Mouse (Mus musculus) limb, embryonic 12.5 days (tissue): Measurements from ENCODE around the gene Gm20388. TPM values are rescaled to one million over a fixed set of nuclear protein-coding genes. Genes with fewer than 3 reads are reported as not detected.
A peak's percentile ranks its signal among the peaks of the same experiment; 100 is the strongest.
"Not testable (repeated sequence)": the region's sequence is repeated elsewhere in the genome, so short reads cannot be mapped to it uniquely, and the experiment has no call there.

Experiments
- ATAC-seq: fragments of 200-750 bp; cut with Nextera tagmentation; 2 replicates; pipeline ENCODE4 v1.8.0; 2017; ENCODE audit warnings: low read depth, moderate TSS enrichment; ENCODE audit not compliant: insufficient number of reproducible peaks, insufficient read depth, low FRiP score, low TSS enrichment
- H3K27ac ChIP-seq: fragments of 300-500 bp; sonication (generic); 2 replicates; pipeline ENCODE4 v1.5.1; 2016; ENCODE audit warnings: mild to moderate bottlenecking, moderate library complexity
- H3K27me3 ChIP-seq: fragments of 300-500 bp; sonication (generic); 2 replicates; pipeline ENCODE4 v1.6.1; 2016; ENCODE audit warnings: mild to moderate bottlenecking, moderate library complexity
- H3K36me3 ChIP-seq: fragments of 300-500 bp; sonication (generic); 2 replicates; pipeline ENCODE4 v1.6.1; 2016; ENCODE audit warnings: mild to moderate bottlenecking, moderate library complexity
- H3K4me1 ChIP-seq: fragments of 300-500 bp; sonication (generic); replicated peaks from 2 replicates; pipeline ENCODE4 v1.6.1; 2016
- H3K4me2 ChIP-seq: fragments of 300-500 bp; sonication (generic); 2 replicates; pipeline ENCODE4 v1.6.1; 2016; ENCODE audit warnings: mild to moderate bottlenecking, moderate library complexity
- H3K4me3 ChIP-seq: fragments of 300-500 bp; sonication (generic); replicated peaks from 2 replicates; pipeline ENCODE4 v1.5.1; 2016; ENCODE audit warnings: mild to moderate bottlenecking
- H3K9ac ChIP-seq: fragments of 300-500 bp; sonication (generic); replicated peaks from 2 replicates; pipeline ENCODE4 v1.6.1; 2016; ENCODE audit warnings: mild to moderate bottlenecking, moderate library complexity
- H3K9me3 ChIP-seq: fragments of 300-500 bp; sonication (generic); 2 replicates; pipeline ENCODE4 v1.6.1; 2016; ENCODE audit warnings: mild to moderate bottlenecking, moderate library complexity
- WGBS: fragments of 180-500 bp; shearing (Covaris S2); methylation state at CpG from one replicate; pipeline ENCODE4 v1.1.7; 2016; 5-methylcytosine and 5-hydroxymethylcytosine counted together
- polyA plus RNA-seq: library from polyadenylated mRNA; unstranded; fragments of >200 nt; fragmentation: Nextera tagmentation; extraction: Ambion mirVana; gene quantifications from 2 replicates; pipeline ENCODE4 v1.2.1, GENCODE M21; 2016

Gene Gm20388
- polyA plus RNA-seq, 1 experiment from 2014 or later = not detected

DNA sequence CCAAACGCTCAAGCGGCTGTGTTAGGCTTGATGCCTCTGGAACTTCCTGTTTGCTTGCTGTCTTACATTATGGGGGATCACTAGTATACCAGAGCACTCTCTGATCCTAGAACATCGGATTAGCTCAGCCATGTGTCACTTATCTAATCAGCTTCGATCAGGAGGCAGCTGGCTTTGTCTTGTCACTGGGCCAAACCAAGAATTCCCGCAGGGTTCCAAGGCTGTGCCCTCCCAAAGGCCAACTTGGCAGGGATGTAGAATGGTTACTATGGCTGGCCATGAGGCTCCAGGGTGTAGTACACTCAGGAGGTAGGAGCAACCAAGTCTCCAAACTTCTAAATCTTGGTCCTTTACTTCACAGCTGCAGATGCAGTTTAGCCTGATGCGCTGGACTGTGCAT lies 2656.1 kb downstream of the Gm20388 start:
- no peaks in the 10 kb centered on the region for H3K27me3 ChIP-seq
- H3K9ac ChIP-seq = peak overlapping the region; percentile 93
- H3K27ac ChIP-seq = peak overlapping the region; percentile 95
- no peak for ATAC-seq
- no peaks in the 10 kb centered on the region for H3K9me3 ChIP-seq
- 60% methylated on average over 6 of the region's 6 CpGs for WGBS
- peaks cover 29% of the 10 kb centered on the region for H3K4me1 ChIP-seq
- peak overlapping the region; percentile 92 for H3K4me3 ChIP-seq
- H3K4me2 ChIP-seq = peak overlapping the region; percentile 84
- peaks cover 28% of the 10 kb centered on the region for H3K36me3 ChIP-seq

- Histone ChIP-seq H3K36me3 (peaks cover 36% of the 10 kb centered on the region), H3K27ac (peak within 1 kb of the TSS; percentile 95), H3K9ac (peak within 1 kb of the TSS; percentile 93), H3K27me3 (no peaks in the 10 kb centered on the region), H3K9me3 (no peaks in the 10 kb centered on the region), H3K4me3 (peak within 1 kb of the TSS; percentile 92), H3K4me1 (peaks cover 32% of the 10 kb centered on the region), H3K4me2 (peak within 1 kb of the TSS; percentile 84)
- under 1% methylated on average over 62 of the region's 62 CpGs for WGBS
- peak; percentile 94 for ATAC-seq
Observed at GRCm38 (mm10) chr8:122567361-122568108, 2656.9 kb downstream of the Gm20388 start, which contains the start of gene Cdt1. Gene Cdt1 (plus strand): TSS chr8:122568015.

DNA sequence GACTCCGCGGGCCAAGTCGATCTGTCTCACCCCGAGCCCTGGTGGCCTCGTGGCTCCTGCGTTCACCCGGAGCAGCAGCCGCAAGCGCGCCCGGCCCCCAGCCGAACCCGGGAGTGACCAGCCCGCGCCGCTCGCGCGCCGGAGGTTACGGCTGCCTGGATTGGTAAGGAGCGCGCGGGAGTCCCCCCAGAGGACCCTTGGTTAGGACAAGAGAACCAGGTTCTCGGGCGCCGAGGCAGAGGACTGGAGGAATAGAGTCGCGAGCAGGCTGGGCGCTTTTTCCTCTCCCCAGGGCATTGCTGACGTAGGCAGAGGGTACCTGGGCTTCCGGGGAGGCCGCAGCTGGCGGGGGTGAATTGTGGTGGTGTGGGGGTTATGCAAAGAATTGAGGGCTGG lies 2657.5 kb downstream of the Gm20388 start:
- Histone ChIP-seq H3K27me3 (no peaks in the 10 kb centered on the region), H3K4me2 (peak overlapping the region; percentile 84), H3K36me3 (peaks cover 42% of the 10 kb centered on the region), H3K4me3 (peak overlapping the region; percentile 92), H3K9ac (peak overlapping the region; percentile 93), H3K4me1 (peaks cover 32% of the 10 kb centered on the region), H3K9me3 (no peaks in the 10 kb centered on the region), H3K27ac (peak overlapping the region; percentile 95)
- ATAC-seq = peak; percentile 46
- WGBS = under 1% methylated on average over 34 of the region's 34 CpGs

GRCm38 (mm10) chr8:122568881-122569309 lies 2658.3 kb downstream of the Gm20388 start:
- Histone ChIP-seq H3K27ac (peak overlapping the region; percentile 53), H3K9me3 (no peaks in the 10 kb centered on the region), H3K4me1 (peaks cover 32% of the 10 kb centered on the region), H3K4me3 (peak overlapping the region; percentile 92), H3K4me2 (peak overlapping the region; percentile 84), H3K36me3 (peaks cover 49% of the 10 kb centered on the region), H3K27me3 (no peaks in the 10 kb centered on the region), H3K9ac (peak overlapping the region; percentile 93)
- WGBS = 9% methylated on average over 10 of the region's 10 CpGs
- no peak for ATAC-seq

DNA sequence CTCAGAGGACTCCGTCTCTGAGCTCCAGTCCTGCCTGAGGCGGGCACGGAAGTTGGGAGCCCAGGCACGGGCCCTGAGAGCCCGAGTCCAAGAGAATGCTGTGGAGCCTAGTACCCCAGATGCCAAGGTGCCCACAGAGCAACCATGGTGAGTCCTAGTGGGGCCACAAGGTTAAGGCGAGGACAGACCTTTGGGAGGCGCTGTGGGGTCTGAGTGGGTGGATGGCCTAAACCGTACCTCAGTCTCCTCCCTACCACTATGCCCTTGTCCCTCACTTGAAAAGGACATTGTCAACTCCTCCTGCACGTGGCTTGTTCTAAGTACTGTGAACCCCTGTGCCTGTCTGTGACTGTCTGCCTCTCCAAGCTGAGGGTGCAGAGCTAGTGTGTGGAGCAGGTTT lies 2658.7 kb downstream of the Gm20388 start:
- H3K27me3 ChIP-seq = no peaks in the 10 kb centered on the region
- 83% methylated on average over 9 of the region's 9 CpGs for WGBS
- peaks cover 33% of the 10 kb centered on the region for H3K4me1 ChIP-seq
- H3K27ac ChIP-seq = peak overlapping the region; percentile 53
- H3K4me3 ChIP-seq = peak overlapping the region; percentile 92
- peak overlapping the region; percentile 84 for H3K4me2 ChIP-seq
- no peak for ATAC-seq
- peak overlapping the region; percentile 93 for H3K9ac ChIP-seq
- H3K9me3 ChIP-seq = no peaks in the 10 kb centered on the region
- H3K36me3 ChIP-seq = peaks cover 53% of the 10 kb centered on the region

- 0 out of 2 replicates have a peak overlapping the region, but pooled peaks have one; percentile 4 for H3K4me3 ChIP-seq
- no peak overlapping the region for H3K27ac ChIP-seq
- ATAC-seq = no peak
- H3K4me2 ChIP-seq = peak overlapping the region; percentile 84
- peaks cover 36% of the 10 kb centered on the region for H3K4me1 ChIP-seq
- no peaks in the 10 kb centered on the region for H3K9me3 ChIP-seq
- H3K27me3 ChIP-seq = no peaks in the 10 kb centered on the region
- WGBS = 97% methylated on average over 16 of the region's 16 CpGs
- H3K9ac ChIP-seq = no peak overlapping the region
- peaks cover 60% of the 10 kb centered on the region for H3K36me3 ChIP-seq
Observed at GRCm38 (mm10) chr8:122569996-122570395, 2659.4 kb downstream of the Gm20388 start.

GRCm38 (mm10) chr8:122571153-122571552 lies 2660.5 kb downstream of the Gm20388 start:
- H3K36me3 ChIP-seq = peaks cover 63% of the 10 kb centered on the region

GRCm38 (mm10) chr8:122571750-122572267 lies 2661.2 kb downstream of the Gm20388 start:
- no peak for ATAC-seq
- peaks cover 63% of the 10 kb centered on the region for H3K36me3 ChIP-seq
- no peaks in the 10 kb centered on the region for H3K9me3 ChIP-seq
- no peak overlapping the region for H3K27ac ChIP-seq
- no peaks in the 10 kb centered on the region for H3K27me3 ChIP-seq
- no peak overlapping the region for H3K4me2 ChIP-seq
- no peak overlapping the region for H3K4me3 ChIP-seq
- 94% methylated on average over 17 of the region's 17 CpGs for WGBS
- 0 out of 2 replicates have a peak overlapping the region, but pooled peaks have one; percentile 18 for H3K9ac ChIP-seq
- H3K4me1 ChIP-seq = peaks cover 43% of the 10 kb centered on the region

More at GRCm38 (mm10) chr8:122571153-122571552, 2660.5 kb downstream of the Gm20388 start:
- Histone ChIP-seq H3K4me1 (peaks cover 47% of the 10 kb centered on the region), H3K27me3 (no peaks in the 10 kb centered on the region), H3K4me3 (no peak overlapping the region), H3K27ac (no peak overlapping the region), H3K4me2 (no peak overlapping the region), H3K9me3 (no peaks in the 10 kb centered on the region), H3K9ac (no peak overlapping the region)
- 92% methylated on average over 11 of the region's 11 CpGs for WGBS
- ATAC-seq = no peak

DNA sequence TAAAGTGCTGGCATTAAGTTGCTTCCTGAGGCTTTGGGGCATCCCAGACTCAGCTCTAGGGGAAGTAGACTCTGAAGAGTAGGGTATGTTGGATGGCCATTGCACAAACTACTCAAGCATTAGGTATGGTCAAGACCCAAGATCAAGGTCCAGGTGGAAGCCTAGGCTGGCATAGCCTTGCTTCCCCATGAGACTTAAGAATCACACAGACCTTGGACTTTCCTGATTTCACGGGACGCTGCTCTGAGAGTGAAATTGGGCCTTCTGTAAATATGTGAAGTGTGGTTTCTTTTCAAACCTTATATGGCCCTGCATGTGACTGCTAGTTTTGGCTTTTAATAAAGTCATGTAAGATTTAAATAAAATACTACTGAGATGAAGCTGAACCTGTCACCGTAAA lies 2662.1 kb downstream of the Gm20388 start:
- no peak for ATAC-seq
- Histone ChIP-seq H3K27me3 (no peaks in the 10 kb centered on the region), H3K36me3 (peaks cover 63% of the 10 kb centered on the region), H3K4me3 (no peak overlapping the region), H3K4me2 (no peak overlapping the region), H3K4me1 (peaks cover 45% of the 10 kb centered on the region), H3K9me3 (no peaks in the 10 kb centered on the region), H3K27ac (no peak overlapping the region), H3K9ac (no peak overlapping the region)
- 94% methylated on average over 3 of the region's 3 CpGs for WGBS

- 52% methylated on average over 4 of the region's 4 CpGs for WGBS
- H3K36me3 ChIP-seq = peaks cover 63% of the 10 kb centered on the region
- H3K4me3 ChIP-seq, H3K27me3 ChIP-seq, ATAC-seq, H3K9ac ChIP-seq, H3K9me3 ChIP-seq, H3K4me2 ChIP-seq: not testable (repeated sequence)
- 0 out of 2 replicates have a peak overlapping the region, but pooled peaks have one; percentile 13 for H3K27ac ChIP-seq
- peaks cover 45% of the 10 kb centered on the region for H3K4me1 ChIP-seq
Observed at GRCm38 (mm10) chr8:122573176-122573575, 2662.5 kb downstream of the Gm20388 start.

GRCm38 (mm10) chr8:122573577-122573976 lies 2662.9 kb downstream of the Gm20388 start:
- Histone ChIP-seq H3K9ac (no peak overlapping the region), H3K4me3 (no peak overlapping the region), H3K27ac (0 out of 2 replicates have a peak overlapping the region, but pooled peaks have one; percentile 13), H3K4me2 (no peak overlapping the region), H3K9me3 (no peaks in the 10 kb centered on the region), H3K4me1 (peaks cover 48% of the 10 kb centered on the region), H3K36me3 (peaks cover 63% of the 10 kb centered on the region), H3K27me3 (no peaks in the 10 kb centered on the region)
- WGBS = 62% methylated on average over 9 of the region's 9 CpGs
- ATAC-seq = no peak
